Mouse (Mus musculus) embryonic fibroblast, embryonic 13.5 days (primary cell): ENCODE measurements around the gene Ly6g5c.

Source experiments
- CTCF ChIP-seq: IDR thresholded peaks from 2 replicates; pipeline ENCODE4 v1.5.1; 2011; ENCODE audit warnings: mild to moderate bottlenecking, control low read depth, low read length, moderate library complexity, borderline replicate concordance; ENCODE audit not compliant: insufficient read depth
- POLR2A ChIP-seq: IDR thresholded peaks from 2 replicates; pipeline ENCODE4 v1.6.1; 2011; ENCODE audit warnings: low read depth, mild to moderate bottlenecking, control low read depth, low read length, moderate library complexity

- TF ChIP-seq CTCF (no peak), POLR2A (no peak)
Observed at GRCm38 (mm10) chr17:35125578-35125977, 17.5 kb downstream of the Ly6g5c start.
